Mouse (Mus musculus) naive thymus-derived CD4-positive, alpha-beta T cell, adult 2 months (primary cell): ENCODE measurements around the gene Actr1a.

Experiments
- DNase-seq: peaks from one replicate; pipeline ENCODE4 v3.0.0-alpha.2; 2011; ENCODE audit warnings: low read depth

The Actr1a gene

GRCm38 (mm10) chr19:46350168-46350932 is 45.2 kb downstream of the Actr1a start, which contains the start of gene 2310034G01Rik:
Gene 2310034G01Rik, minus strand, starts transcription at chr19:46350302.
- DNase-seq = no peak

- no peak for DNase-seq
These were observed 46.0 kb downstream of the Actr1a start for GRCm38 (mm10) chr19:46349550-46349949.

GRCm38 (mm10) chr19:46348761-46349458 is 46.6 kb downstream of the Actr1a start:
- peak; percentile 73 for DNase-seq

- DNase-seq = no peak
These were observed 47.4 kb downstream of the Actr1a start for GRCm38 (mm10) chr19:46347936-46348668.

GRCm38 (mm10) chr19:46347146-46347545 is 48.4 kb downstream of the Actr1a start:
- no peak for DNase-seq

GRCm38 (mm10) chr19:46344710-46345419 is 50.7 kb downstream of the Actr1a start:
- DNase-seq = no peak

GRCm38 (mm10) chr19:46339287-46339971 is 56.1 kb downstream of the Actr1a start:
- no peak for DNase-seq

- DNase-seq = no peak
These were observed 56.6 kb downstream of the Actr1a start for GRCm38 (mm10) chr19:46338942-46339286.

GRCm38 (mm10) chr19:46338331-46338936 is 57.1 kb downstream of the Actr1a start, which contains the start of gene Cuedc2:
Gene Cuedc2, minus strand, starts transcription at chr19:46338702.
- peak; percentile 96 for DNase-seq

- DNase-seq = no peak
These were observed 57.7 kb downstream of the Actr1a start for GRCm38 (mm10) chr19:46337719-46338330.

- no peak for DNase-seq
These were observed 61.6 kb downstream of the Actr1a start for GRCm38 (mm10) chr19:46333906-46334305.

GRCm38 (mm10) chr19:46332721-46333339 is 62.7 kb downstream of the Actr1a start:
- no peak for DNase-seq

- DNase-seq = no peak
These were observed 63.6 kb downstream of the Actr1a start for GRCm38 (mm10) chr19:46331936-46332335.

GRCm38 (mm10) chr19:46331326-46331725 is 64.2 kb downstream of the Actr1a start:
- DNase-seq = no peak

GRCm38 (mm10) chr19:46330696-46331095 is 64.9 kb downstream of the Actr1a start:
- no peak for DNase-seq

- DNase-seq = peak; percentile 55
These were observed 65.6 kb downstream of the Actr1a start for GRCm38 (mm10) chr19:46329951-46330350.

GRCm38 (mm10) chr19:46329031-46329641 is 66.4 kb downstream of the Actr1a start:
- peak; percentile 46 for DNase-seq

GRCm38 (mm10) chr19:46328081-46329030 is 67.2 kb downstream of the Actr1a start, which contains the start of gene Fbxl15:
Gene Fbxl15, plus strand, starts transcription at chr19:46328184.
- peak; percentile 96 for DNase-seq
